Mouse (Mus musculus): ENCODE results near the gene Slc25a3.

Gene Slc25a3

GRCm38 (mm10) chr10:91142654-91143191 is 18.9 kb upstream of the Slc25a3 start:
- DNase-seq (ENCODE audit: low spot score in 2 of 2) = no peak

- no peak for DNase-seq (ENCODE audit: low spot score in 2 of 2)
Observed at GRCm38 (mm10) chr10:91141564-91141963, 17.7 kb upstream of the Slc25a3 start.

GRCm38 (mm10) chr10:91139148-91139766 is 15.4 kb upstream of the Slc25a3 start:
- no peak for DNase-seq (ENCODE audit: low spot score in 2 of 2)

DNA sequence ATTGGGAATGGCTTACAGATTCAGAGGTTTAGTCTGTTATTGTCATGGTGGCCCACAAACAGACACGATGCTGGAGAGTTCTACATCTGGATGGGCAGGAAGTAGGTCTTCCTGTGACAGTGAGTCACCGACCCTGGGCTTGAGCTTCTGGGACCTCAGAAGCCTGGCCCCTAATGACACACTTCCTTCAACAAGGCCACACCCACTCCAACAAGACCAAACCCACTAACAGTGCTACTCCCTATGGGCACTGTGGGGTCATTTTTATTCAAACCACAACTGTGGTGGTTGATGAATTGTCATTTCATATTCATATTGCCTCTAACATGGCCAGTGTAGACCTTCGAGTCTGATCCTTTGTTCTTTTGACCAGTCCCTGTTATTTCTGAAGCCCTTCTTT is 14.5 kb upstream of the Slc25a3 start:
- DNase-seq (ENCODE audit: low spot score in 2 of 2) = no peak

DNA sequence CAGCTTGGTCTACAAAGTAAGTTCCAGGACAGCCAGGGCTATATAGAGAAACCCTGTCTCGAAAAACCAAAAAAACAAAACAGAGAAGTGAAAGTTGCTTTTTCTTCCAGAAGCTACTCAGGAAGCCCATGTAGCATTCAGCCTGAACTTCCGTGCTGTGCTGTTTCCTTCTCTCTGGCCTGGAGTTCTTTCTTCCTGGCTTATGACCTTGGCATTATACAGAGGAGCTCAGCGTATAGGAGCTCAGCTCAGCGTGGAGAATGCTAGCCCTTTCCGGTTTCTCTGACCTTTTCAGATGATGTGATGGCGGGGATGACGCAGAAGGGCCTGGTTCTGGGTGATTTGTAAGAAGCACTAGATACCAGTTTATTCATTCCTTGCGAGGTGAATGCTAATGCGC is 13.5 kb upstream of the Slc25a3 start:
- no peak for DNase-seq (ENCODE audit: low spot score in 2 of 2)

DNA sequence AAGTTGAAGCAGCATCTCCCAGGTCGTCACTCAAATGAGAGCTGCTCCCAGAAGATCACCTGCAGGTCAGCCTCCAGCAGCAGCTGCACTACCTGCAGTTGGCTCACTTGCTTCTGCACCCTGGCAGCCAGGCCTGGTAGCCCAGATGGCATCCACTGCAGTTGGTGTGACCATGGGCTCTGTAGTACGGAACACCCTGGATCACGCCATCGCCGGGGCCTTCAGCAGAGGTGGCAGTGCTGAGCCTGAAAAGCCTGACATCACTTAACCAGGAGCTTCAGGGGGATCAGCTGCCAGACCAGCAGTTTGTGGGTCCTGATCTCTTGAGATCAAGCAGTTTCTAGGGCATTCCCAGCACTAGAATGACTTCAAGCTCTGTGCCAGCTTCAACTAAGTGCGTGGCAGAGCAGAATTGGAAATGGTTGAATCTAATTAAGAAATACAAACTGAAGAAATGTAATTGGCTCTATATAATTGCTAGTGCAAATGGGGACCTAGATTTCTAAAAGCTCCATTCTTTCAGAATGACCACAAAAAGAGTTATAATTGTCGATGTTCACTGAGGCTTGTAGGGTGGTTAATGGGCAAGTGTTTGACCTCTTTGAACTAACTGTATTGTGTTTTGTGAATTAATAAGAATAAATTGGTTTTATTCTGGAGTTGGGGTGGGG is 11.6 kb upstream of the Slc25a3 start:
- DNase-seq (ENCODE audit: low spot score in 2 of 2) = no peak

- no peak for DNase-seq (ENCODE audit: low spot score in 2 of 2)
Observed at GRCm38 (mm10) chr10:91131565-91131964, 7.7 kb upstream of the Slc25a3 start.

- DNase-seq (ENCODE audit: low spot score in 2 of 2) = no peak
Observed at GRCm38 (mm10) chr10:91130792-91131191, 6.9 kb upstream of the Slc25a3 start.

- no peak for DNase-seq (ENCODE audit: low spot score in 2 of 2)
Observed at GRCm38 (mm10) chr10:91128551-91129160, 4.8 kb upstream of the Slc25a3 start.

- DNase-seq (ENCODE audit: low spot score in 2 of 2) = no peak
Observed at GRCm38 (mm10) chr10:91127395-91127794, 3.5 kb upstream of the Slc25a3 start.

DNA sequence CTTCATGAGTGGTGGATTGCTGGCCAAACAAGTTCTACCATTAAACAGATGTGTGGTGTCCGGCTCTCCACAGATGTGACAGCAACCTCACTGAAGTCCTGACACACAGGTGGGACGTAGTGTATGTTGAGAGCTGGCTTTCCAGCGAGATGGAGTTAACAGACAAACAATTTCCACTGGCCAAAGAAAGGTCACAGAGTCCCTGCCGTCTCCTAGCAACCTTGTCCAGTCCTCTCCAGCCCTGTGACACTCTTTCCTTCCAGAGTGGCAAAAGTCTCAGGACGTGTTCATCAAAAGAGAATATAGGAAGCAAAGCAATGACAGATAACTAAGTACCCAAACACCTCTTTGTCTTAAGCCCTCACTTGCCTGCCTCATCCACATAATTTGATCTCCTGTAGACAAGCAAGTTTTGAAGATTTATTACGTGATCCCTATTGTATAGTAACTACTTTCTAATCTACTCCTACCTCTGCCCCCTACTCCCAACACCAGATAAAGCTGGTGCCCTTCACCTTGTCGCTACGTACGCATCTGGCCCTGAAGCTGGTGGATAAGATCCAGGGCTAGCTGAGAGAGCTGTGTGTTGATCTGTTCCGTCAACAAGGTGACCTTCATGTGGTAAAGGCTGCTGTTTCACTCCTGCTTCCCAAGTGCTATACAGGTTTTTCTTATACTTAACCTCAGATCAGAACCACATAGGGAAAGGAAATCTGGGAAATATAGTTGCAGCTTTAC is 2.9 kb upstream of the Slc25a3 start:
- no peak for DNase-seq (ENCODE audit: low spot score in 2 of 2)

GRCm38 (mm10) chr10:91123281-91123827 is 505 bp downstream of the Slc25a3 start:
- no peak for DNase-seq (ENCODE audit: low spot score in 2 of 2)

- no peak for DNase-seq (ENCODE audit: low spot score in 2 of 2)
Observed at GRCm38 (mm10) chr10:91122646-91123045, 1.2 kb downstream of the Slc25a3 start.

DNA sequence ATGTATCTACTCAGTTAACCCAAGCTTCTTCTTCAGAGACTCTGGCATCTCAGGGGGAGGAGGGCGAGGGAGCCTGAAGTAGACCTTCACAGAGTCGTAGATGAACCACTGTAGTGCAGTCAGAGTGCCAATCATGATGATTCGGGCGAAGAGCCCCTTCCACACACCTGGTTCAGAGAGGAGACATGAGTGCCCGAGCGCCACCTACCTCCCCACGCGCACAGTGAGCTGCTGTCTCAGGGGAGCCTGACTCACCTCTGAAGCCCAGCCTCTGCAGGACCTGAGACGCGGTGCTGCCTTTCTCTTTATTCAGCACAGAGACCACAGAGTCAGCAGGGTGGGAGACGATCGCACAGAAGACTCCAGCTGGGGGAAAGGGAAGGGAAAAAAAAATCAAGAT is 6.9 kb downstream of the Slc25a3 start:
- DNase-seq (ENCODE audit: low spot score in 2 of 2) = no peak

- DNase-seq (ENCODE audit: low spot score in 2 of 2) = no peak
Observed at GRCm38 (mm10) chr10:91109841-91110240, 14.0 kb downstream of the Slc25a3 start.

DNA sequence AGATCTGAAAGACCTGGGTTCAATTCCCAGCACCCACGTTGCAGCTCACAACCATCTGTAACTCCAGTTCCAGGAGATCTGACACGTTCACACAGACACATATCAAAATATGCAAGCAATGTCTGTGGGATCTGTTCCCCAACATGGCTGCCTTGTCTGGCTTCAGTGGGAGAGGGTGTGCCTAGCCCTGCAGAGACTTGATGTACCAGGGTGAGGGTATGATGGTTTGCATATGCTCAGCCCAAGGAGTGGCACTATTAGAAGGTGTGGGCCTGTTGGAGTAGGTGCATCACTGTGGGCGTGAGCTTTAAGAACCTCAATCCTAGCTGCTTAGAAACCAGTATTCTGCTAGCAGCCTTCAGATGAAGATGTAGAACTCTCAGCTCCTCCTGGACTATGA is 17.9 kb downstream of the Slc25a3 start:
- DNase-seq (ENCODE audit: low spot score in 2 of 2) = no peak

GRCm38 (mm10) chr10:91102799-91103590 is 20.9 kb downstream of the Slc25a3 start:
- DNase-seq (ENCODE audit: low spot score in 2 of 2) = no peak

DNA sequence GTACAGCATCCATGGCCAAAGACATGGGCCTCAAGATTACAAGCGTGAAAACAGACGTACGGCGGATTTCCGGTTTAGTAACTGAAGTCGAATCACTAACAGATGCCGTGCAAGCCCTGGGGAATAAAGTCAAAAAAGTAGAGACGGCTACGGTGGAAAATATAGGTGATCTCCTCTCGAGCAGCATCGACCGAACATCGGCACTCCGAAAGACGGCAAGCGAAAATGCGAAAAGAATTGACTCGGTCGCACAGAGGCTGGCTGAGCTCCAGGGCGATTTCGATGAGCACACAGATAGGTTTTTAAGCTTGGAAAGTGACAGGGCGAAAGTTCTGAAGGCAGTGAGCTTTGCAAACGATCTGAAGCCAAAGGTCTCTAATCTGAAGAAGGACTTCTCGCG is 21.9 kb downstream of the Slc25a3 start:
- DNase-seq (ENCODE audit: low spot score in 2 of 2) = no peak

GRCm38 (mm10) chr10:91100101-91100500 is 23.8 kb downstream of the Slc25a3 start:
- no peak for DNase-seq (ENCODE audit: low spot score in 2 of 2)

DNA sequence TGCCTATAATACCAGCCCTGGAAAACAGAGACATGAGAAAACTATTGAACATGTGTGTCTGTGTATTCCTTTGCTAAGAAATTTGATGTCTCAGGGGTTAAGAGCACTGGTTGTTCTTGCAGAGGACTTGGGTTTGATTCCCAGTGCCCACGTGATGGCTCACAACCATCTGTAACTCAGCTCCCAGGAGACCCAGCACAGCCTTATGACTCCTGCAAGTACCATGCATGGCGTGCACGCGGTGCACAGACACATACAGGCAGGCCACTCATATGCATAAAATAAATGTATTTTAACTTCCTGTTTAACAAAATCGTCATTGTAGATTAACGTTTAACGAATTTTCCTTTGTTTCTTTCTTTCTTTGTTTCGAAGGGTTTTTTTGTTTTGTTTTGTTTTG is 25.8 kb downstream of the Slc25a3 start:
- DNase-seq (ENCODE audit: low spot score in 2 of 2) = no peak

All from frontal cortex, postnatal 25 days (tissue).